Mouse (Mus musculus): ENCODE measurements around the gene Armc6.

Gene Armc6

DNA sequence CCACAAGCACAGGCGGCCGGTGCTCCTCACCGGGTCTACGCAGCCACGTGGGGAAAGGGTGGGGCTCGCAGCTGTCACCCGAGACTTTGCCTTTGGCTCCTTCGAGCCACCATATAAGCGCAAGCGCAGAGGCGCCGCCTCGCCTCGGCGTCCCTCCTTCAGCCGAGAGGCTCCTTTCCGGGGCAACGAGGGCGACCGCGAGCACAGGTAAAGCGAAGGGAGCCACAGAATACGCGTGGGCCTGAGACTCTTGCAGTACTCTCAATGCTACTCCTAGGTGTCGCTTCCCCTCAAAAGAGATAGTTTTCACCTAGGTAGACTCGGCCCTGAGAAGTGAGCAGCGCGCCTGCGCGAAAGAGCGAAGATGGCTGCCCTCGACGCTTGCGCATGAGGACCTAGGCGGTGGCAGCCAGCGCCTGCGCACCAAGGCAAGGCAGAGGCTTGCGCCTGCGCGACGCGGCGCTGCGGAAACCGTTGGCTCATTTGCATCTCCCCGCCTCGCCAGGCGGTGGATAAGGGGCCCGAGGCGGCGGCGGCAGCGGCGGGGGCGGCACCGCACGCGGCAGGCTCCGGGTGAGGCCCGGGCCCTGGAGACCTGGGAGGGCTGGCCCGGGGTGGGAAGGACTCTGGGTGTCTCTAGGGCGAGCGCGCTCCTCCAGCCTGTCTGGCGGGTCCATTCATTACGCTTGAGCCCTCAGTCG lies at the start of gene Armc6, which contains the start of gene Sugp2:
Gene Armc6, minus strand, starts transcription at position 387 of the 701 bp plus-strand sequence.
Gene Sugp2, plus strand, starts transcription at position 147 of the 701 bp plus-strand sequence.
- peak; percentile 95 for DNase-seq

DNA sequence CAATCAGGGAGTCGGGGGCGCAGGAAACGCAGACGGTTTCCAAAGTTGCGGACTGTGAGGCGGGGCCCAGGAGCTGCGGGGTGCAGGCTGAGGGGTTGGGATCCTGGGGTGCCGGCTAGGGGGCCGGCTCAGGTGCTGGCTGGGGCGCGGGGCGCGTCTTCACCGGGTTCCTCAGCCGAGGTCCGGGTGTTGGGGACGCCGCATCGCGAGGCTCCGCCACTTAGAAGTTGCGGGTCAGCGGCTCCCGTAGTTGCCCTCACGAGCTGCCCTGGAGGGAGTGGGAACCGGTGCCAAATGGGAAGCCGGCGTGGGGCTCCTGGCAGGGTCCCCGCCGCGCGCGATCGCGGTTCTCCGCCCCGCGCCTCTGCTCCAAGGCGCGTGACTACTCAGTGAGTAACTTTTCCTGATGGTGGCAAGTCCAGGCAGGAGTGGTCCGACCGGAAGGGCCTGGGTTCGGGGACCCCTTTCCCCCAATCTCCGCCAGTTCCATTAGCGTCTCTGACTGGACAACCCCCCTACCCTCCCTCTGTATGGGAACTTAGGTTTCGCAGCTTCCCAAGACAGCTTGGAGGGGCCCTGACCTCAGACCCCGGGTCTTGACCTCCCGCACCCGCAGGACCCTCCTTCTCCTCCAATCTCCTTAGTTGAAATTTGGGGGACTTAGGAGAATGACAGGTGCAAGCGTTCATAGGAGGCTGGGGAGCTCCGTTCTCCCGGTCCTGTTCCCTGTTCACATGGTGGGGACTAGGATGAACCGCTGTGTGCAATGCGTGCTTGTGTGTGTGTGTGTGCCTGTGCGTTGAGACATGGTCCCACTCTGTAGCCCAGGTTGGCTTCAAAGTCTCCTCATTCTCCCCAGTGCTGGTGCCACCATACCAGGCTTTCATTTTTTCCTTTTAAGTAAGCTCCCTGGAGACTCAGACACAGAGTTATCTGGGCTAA lies 49.1 kb upstream of the Armc6 start:
- DNase-seq = peak; percentile 56

DNA sequence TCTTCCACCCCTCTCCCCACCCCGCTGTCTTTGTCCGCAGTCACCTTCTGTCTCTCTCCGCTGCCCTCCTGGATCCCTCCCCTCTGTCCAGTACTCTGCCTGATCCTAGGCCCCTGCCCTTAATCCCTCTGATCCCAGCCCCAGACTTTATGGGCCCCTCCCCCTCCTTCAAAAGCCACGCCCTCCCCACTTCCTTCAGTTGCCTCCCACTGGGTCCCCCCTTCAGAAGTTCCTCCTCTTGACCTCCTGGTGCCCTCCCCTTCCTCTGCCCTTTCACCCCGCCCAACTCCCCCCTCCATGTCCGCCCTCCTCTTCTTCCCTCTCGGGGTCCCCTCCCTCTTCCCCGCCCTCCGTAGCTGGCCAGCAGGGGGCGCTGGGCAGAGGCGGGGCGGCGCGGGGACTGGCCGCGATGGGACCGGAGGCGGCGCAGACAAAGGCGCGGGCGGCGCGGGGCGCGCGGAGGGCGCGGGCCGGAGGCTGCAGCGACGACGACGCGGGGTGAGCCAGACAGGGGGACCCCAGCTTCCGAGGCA lies 48.4 kb upstream of the Armc6 start, which contains the start of gene Homer3:
Gene Homer3, plus strand, starts transcription at position 225 of the 533 bp plus-strand sequence.
- DNase-seq = peak; percentile 98

DNA sequence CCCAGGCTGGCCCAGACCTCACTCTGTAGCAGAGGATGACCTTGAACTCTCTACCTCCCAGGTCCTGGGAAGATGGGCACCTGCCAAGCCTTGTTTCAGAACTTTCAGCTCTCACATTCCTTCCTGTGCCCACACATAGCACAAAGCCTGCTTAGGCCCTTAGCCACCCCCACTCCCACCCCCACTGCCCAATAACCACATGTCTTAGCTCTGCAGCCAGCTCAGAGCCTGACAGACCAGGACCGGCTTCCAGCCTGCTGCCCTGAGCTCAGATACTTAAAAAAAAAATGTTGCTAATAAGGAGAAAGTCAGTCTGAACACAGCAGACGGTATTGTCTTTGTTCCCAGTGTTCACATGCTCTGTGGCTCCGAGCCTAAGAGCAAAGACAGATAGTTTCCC lies 46.7 kb upstream of the Armc6 start:
- peak; percentile 51 for DNase-seq

DNA sequence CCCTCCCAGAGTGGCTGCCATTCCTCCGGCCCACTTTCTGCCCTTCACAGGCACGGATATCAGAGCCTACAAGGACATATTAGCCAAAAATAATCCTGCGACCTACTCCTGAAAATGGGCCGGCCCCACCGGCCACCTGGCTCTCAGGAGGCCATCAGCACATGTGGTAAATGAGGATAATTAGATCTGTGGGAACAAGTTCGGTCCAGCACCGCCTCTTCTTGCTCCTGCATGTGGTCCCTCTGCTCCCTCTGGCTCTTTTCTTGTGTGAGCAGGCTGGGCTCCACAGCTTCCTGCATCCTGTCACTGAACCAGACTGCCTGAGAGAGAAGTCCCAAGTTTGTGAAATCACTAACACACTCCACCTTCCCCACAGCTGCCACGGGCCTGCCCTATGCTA lies 45.0 kb upstream of the Armc6 start:
- peak; percentile 36 for DNase-seq

DNA sequence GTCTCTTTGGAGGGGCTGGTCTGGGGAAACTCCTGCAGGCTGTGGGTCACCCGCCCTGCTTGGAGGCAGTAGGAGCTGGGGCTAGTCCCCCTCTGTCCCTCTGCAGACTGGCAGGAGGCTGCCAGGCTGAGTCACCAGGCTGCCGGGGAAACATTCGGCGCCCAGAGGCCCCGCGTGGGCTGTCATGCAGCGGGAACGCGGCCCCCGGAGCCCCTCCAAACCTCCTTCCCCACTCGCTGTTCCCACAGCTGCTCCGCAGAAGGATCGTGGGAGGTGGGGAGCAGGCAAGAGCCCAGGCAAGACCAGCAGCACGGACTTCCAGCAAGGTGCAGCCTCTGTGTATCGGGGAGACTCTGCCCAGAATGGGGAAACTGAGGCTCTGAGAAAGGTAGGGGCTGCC lies 43.9 kb upstream of the Armc6 start:
- DNase-seq = no peak

DNA sequence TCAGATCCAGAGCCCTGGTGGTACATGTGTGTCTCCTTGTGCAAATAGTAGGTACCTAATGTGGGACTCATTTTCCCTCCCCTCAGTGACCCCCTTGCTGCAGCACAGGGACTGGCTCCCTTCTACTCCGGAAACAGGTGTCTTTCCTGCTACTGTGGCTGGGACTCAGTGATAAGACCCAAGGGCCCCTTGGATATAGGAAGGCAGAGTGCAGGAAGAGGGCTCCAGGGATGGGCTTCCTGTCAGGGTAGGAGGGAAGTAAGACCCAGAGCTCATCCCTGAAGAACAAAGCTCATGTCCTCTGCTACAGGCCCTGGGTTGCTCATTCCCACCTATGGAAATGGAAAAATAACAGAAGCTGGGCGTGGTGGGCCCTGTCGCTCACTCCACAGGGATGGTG lies 42.2 kb upstream of the Armc6 start:
- DNase-seq = peak; percentile 78

DNA sequence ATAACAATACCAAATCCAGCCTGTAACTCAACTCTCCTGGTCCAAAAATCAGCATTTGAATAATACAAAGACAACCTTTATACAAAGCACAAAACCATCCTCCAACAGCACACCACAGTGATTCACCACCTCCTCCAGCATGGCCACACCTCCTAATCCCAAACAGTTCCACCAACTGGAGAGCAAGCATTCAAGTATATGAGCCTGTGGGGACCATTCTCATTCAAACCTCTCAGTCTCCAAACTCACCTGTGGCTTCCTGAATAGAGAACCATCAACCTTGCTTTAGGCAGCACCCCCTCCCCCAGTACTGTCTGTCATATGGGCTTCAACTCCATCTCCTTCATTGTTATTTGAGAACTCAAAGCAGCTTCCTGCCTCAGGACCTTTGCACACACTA lies 40.1 kb upstream of the Armc6 start:
- no peak for DNase-seq

DNA sequence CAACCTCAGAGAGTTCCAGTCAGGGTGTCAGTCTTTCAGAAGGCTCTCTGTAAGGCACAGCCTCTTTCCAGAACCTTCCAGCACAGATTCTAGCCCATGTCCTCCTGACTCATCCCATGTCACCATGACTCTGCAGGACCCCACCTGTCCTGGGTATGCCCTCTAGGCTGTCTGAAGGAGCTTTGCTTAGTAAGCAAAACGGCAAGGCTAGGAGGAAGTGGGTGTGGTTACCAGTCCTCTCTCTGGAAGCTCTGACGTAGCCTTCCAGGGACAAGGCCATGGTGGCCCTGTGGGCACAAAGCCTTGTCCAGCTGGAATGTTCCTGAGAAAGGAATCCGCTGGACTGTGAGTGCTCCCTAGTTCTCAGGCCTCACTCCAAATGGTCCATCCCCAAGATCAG lies 38.7 kb upstream of the Armc6 start:
- peak; percentile 71 for DNase-seq

DNA sequence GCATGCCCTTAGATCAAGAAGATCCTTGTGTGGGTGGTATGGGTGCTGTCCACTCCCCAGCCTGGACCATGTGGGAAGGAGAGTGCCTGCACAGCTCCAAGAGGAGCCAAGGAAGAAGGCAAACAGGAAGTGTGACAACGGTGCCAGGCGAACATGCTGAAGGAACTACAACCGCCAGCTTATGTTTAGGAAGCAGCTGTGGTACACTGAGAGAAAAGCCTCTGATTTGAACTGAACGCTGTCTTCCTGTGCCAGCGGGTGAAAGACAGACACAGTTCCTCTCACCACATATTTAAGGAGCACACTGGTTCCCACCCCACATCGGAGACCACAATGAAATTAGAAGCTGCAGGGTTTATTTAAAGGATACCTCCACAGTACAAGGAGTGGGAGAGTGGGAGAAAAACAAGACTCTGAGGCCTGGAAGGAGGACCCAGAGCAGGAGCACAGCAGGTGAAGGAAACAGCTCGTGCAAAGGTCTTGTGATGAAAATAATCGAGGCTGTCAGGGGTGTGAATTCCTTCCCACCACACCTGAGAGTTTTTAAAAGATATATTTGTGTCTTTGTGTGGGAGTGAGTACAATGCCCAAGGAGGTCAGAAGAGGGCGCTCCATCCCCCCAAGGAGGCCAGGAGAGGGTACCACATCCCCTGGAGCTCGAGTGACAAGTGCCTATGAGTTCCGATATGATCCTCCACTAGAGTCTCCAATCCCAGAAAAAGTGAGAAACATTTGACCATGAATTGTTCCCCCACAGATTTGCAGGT lies 34.7 kb upstream of the Armc6 start:
- peak; percentile 66 for DNase-seq

DNA sequence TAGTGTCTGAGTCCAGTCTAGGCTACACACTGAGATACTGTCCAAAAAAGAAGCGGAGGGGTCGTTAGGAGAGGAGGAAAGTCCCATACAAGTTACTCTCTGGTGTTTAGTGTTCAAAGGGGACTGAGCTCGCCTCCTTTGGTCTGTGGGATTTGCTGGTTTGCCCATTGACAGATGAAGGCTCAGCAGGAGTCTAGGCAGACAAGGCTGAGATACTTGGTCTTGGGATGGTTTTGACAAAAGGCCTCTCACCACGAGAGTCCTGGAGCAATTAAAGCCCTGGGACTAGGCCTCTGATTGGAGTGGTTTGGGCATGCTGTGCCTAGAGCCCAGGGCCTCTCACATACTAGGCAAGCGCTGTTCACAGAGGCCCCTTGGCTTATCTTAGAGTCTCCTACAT lies 34.0 kb upstream of the Armc6 start:
- no peak for DNase-seq

DNA sequence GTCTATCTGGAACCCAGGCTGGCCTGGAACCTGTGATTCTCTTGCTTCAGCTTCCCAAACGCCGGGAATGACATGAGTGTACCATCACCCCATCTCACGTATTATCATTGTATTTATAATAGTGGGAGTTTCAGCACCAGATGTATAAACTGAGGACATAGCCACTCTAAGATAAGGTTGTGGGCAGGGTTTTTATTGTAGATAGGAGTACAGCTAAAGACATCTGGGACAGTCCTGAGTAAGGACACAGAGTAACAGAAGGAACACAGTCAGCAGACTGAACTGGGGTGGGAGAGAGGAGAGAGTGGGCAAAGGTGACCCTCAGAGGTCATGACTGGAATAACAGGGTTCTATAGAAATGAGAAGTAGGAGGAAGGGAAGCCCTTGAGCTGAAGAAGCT lies 33.4 kb upstream of the Armc6 start:
- DNase-seq = no peak

DNA sequence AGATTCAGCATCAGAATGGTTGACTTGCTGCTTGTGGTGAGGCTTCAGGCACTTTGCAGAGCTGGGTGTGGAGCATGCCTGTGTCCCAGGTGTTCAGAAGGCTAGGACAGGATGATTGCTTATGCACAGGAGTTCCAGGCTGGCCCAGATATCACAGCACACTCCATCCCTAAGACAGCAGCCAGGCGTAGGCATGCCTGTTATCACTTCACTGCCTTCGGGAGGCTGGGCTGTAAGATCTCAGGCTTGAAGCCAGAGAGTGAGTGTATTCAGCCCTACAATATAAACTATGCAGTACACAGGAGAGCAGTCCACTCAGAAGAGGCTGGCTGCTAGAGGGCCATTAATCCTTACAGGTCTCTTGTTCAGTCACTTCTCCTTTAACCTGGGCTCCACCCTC lies 24.8 kb upstream of the Armc6 start:
- DNase-seq = no peak

DNA sequence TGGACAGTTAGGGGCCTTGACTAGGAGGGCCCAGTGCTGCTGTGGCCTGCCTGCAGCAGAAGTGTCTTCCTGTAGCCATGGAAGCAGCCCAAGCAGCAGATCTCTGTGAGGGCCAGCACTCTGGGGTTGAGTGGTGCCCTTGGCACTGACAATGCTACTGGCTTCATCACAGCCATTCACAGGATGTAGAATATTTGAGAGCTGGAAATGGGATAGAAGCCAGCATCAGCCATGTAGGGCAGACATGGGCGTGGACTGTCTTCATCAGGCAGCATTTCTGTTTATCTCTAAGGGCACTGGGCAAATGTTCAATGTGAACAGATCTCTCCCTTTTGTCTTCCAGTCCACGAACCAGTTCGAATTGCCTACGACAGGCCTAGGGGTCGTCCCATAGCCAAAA lies 24.3 kb upstream of the Armc6 start:
- peak; percentile 73 for DNase-seq

DNA sequence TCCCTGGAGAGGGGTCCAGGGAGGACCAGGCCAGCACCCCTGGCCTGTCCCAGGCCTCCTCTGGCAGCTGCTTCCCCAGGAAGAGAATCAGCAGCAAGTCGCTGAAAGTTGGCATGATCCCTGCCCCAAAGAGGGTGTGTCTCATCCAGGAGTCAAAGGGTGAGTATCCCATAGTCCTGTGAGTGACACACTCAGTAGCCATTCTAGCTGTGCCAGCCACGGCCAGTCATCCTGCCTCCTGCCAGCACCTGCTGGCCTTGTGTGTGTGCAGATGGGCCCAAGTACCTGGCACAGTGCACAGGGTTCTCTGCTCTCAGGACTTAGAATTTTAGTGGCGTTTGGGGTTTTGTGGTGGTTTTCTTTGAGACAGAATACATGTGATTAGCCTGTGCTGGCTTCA lies 23.2 kb upstream of the Armc6 start:
- no peak for DNase-seq

DNA sequence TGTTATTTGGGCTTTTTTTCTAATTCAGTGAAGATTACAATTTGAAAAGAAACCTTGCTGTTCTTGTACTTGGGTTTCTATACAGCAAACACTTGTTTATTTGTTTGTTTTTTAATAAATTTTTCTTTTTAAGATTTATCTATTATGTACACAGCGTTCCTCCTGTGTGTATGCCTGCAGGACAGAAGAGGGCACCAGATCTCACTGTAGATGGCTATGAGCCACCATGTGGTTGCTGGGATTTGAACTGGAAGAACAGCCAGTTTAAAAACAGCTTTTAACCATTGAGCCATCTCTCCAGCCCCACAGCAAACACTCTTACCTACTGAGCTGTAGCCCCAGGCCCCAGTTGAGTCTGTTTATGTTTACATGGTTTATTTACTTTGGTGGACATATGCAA lies 20.4 kb upstream of the Armc6 start:
- no peak for DNase-seq

DNA sequence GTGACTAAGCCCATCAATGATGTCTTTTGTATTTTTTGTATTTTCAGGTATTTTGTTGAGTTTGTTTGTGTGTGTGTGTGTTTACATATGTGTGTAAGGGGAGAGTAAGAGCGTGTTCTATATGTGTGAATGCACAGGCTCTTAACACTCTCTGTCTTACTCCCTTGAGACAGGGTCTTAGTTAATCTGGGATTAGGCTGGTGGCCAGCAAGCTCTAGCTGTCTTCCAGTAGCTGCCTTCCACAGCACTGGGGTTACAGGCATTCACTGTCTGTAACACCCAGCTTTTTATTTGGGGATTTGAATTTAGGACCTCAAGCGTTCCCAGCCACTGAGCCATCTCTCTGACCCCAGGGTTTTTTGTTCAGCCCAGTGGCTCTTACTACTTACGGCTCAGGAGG lies 13.6 kb upstream of the Armc6 start:
- DNase-seq = no peak

DNA sequence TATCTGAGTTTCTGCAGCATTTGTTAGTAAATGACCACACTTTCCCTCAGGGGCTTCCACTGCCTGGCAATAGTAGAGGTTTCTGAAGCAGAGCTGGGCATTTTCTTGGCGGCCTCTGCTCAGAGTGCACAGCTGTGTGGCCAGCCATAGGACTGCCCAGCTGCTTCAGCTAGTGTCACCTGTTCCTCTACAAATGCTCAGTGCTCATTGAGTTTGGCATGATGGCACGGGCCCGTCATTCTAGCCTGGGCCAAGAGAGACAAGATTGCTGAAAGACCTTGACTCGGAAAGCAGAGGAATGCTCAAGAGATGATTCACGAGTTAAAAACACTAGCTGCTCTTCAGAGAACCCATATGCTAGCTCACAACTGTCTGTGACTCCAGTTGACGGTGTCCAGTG lies 12.4 kb upstream of the Armc6 start:
- DNase-seq = no peak

DNA sequence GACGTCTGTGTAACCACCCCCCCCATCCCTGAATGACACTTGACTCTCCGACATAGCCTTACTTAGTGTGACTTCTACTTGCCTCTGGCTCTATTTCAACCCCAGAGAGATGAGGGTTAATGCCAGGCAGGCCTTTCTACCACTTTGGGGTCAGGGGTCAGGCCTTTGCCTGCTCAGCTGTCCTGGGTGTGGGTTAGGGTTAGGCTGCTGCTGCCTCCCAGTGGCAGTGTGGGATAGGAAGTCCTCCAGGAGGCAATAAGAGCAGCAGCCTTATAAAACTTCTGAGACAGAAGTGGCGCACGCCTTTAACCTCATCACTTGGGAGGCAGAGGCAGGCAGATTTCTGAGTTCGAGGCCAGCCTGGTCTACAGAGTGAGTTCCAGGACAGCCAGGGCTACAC lies 6.4 kb upstream of the Armc6 start:
- peak; percentile 67 for DNase-seq

DNA sequence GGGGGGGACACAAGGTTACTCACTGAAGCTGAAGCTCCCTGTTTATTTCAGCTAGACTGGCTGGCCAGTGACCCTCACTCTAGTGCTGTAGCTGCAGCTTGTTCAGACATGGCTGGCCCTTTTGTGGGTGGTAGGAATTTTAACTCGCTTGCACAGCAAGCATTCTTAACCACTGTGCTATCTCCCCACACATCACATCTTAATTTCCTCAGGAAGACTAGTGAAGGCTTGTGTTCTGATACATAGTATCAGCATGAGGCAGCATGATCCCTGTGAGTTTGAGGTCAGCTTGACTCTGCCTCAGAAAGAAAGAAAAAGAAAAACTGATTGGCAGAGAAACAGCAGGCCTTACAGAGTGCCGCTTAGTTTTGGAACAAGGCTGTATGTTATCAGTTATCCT lies 3.6 kb upstream of the Armc6 start:
- DNase-seq = no peak

DNA sequence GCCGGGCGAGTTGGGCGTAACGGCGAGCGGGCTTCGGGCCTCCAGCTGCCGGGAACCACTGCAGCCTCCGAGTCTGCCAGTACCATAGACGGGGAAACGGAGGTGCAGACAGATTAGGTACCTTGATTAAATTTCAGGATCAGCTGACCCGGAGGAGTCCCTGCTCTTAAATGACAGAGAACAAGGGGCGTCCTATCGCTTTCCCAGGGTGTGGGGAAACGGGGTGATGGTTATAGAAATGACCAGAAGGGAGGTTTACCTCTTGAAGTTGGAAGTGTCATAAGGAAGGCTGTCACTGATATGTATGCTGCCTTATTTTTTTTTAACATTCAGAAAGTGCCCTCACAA lies 489 bp upstream of the Armc6 start:
- no peak for DNase-seq

DNA sequence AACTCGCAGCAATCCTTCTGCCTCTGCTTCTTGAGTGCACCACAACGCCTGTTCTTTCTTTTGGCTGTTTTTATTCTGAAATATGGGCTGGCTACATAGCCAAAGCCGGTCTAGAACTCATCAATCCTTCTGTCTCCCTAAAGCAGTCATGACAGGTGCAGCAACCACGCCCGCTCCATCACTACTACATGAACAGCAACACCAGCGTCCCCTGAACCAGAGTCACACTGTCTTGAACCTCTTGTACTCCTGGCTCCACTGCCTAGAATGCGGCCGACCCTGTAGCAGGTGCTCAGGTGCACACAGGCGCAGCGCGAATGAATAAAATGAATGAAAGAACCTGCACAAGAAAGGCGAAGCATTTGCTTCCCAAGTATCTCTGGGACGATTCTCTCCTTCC lies 660 bp downstream of the Armc6 start:
- no peak for DNase-seq

DNA sequence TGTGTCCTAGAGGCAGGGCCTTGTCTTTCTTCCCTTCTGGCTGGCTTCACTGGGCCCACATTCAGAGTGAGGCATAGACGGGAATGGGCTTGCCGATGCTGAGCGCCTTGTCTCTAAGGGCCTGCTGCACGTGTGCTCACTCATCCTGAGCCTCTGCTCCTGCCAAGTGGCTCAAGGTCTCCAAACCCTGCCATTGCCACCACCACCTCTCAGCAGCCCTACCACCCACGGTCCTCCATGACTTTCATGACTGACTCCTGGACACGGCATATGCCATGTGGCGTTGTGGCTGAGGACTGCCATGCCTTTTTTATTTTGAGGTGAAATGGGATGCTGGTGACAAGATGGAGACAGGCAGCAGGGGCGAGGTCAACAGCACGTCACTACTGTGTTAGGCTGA lies 3.4 kb downstream of the Armc6 start:
- no peak for DNase-seq
